Mouse (Mus musculus): ENCODE measurements around the gene Clip1. TPM values are rescaled to one million over a fixed set of nuclear protein-coding genes. Genes with fewer than 3 reads are reported as not detected.

The Clip1 gene
- polyA plus RNA-seq, 1 experiment from 2014 or later = 46.6 TPM

DNA sequence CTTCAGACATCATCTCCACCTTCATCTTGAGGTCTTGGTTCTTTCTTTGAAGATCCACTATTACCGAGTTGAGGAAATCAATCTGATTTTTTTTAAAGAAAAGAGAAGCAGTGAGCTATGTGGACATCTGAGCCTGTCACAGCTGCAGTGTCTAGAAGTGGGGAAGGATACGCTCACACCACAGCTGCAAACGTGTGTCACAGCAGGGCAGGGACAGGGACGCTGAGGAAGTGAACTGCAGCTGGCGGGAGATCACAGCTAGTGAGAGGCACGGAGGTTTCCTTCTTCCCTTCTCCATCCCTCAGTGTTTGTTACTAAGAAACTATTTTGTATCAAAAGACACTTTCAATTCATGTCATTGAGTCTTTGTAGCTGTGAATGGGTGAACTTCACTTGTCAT is 104.4 kb downstream of the Clip1 start:
- WGBS = 84% methylated on average over 6 of the region's 6 CpGs
- Histone ChIP-seq H3K27me3 (no peaks in the 10 kb centered on the region), H3K4me2 (no peak overlapping the region), H3K4me3 (no peak overlapping the region), H3K9ac (no peak overlapping the region), H3K27ac (no peak overlapping the region), H3K9me3 (no peaks in the 10 kb centered on the region), H3K36me3 (peaks cover 50% of the 10 kb centered on the region), H3K4me1 (no peaks in the 10 kb centered on the region)
- ATAC-seq (ENCODE audit: insufficient number of reproducible peaks, low FRiP score, low TSS enrichment, low read depth) = no peak

DNA sequence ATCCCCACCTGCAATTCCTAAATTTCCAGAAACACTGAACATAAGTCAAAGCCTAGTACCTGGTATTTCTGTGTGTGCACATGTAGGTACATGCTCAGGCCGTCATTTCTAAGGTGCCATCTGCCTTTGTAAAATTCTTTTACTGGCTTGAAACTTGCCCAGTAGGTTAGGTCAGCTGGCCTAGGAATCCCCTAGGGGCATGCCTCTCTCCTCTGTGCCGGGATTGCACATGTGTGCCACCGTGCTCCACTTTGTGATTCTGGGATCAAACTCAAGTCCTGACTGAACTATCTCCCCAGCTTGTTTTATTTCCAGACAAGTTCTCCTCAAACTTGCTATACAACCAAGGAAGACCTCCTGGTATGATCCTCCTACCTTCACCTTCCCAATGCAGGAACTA is 107.7 kb downstream of the Clip1 start:
- H3K9me3 ChIP-seq = no peaks in the 10 kb centered on the region
- ATAC-seq (ENCODE audit: insufficient number of reproducible peaks, low FRiP score, low TSS enrichment, low read depth) = no peak
- WGBS = 64% methylated on average over 3 of the region's 3 CpGs
- no peak overlapping the region for H3K9ac ChIP-seq
- H3K4me3 ChIP-seq = no peak overlapping the region
- peaks cover 9% of the 10 kb centered on the region for H3K4me1 ChIP-seq
- H3K36me3 ChIP-seq = peaks cover 32% of the 10 kb centered on the region
- no peak overlapping the region for H3K27ac ChIP-seq
- H3K27me3 ChIP-seq = no peaks in the 10 kb centered on the region
- H3K4me2 ChIP-seq = no peak overlapping the region

DNA sequence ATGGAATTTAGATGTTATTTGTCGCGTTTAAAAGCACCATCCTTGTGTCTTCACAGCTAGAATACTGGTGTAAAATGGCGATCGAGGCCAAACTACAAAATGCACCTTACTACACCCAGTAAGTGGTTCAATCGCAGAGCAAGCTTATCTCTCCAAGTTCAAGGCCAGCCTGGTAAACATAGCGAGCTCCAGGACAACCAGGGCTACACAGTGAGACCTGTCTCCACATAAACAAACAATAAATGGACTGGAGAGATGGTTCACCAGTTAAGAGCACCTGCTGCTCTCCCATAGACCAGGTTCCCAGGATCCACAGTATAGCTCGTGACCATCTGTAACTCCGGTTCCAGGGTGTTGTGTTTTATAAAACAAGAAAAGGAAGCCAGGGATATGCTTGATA is 111.1 kb downstream of the Clip1 start:
- Histone ChIP-seq H3K4me3 (peak overlapping the region; percentile 97), H3K9ac (no peak overlapping the region), H3K4me1 (peaks cover 13% of the 10 kb centered on the region), H3K27ac (no peak overlapping the region), H3K4me2 (peak overlapping the region; percentile 89), H3K27me3 (no peaks in the 10 kb centered on the region), H3K9me3 (no peaks in the 10 kb centered on the region), H3K36me3 (peaks cover 23% of the 10 kb centered on the region)
- WGBS = 64% methylated on average over 8 of the region's 8 CpGs
- no peak for ATAC-seq (ENCODE audit: insufficient number of reproducible peaks, low FRiP score, low TSS enrichment, low read depth)

GRCm38 (mm10) chr5:123572357-123573186 is 111.8 kb downstream of the Clip1 start, which contains the start of gene Vps33a:
Gene Vps33a, minus strand, starts transcription at chr5:123573038.
- Histone ChIP-seq H3K4me3 (peak within 1 kb of the TSS; percentile 97), H3K4me1 (peaks cover 13% of the 10 kb centered on the region), H3K27ac (peak within 1 kb of the TSS; percentile 66), H3K36me3 (peaks cover 30% of the 10 kb centered on the region), H3K4me2 (peak within 1 kb of the TSS; percentile 89), H3K9ac (peak within 1 kb of the TSS; percentile 79), H3K9me3 (no peaks in the 10 kb centered on the region), H3K27me3 (no peaks in the 10 kb centered on the region)
- ATAC-seq (ENCODE audit: insufficient number of reproducible peaks, low FRiP score, low TSS enrichment, low read depth) = peak; percentile 85
- WGBS = under 1% methylated on average over 54 of the region's 54 CpGs

GRCm38 (mm10) chr5:123561128-123561527 is 123.3 kb downstream of the Clip1 start:
- Histone ChIP-seq H3K27ac (no peak overlapping the region), H3K9ac (no peak overlapping the region), H3K36me3 (peaks cover 81% of the 10 kb centered on the region), H3K27me3 (no peaks in the 10 kb centered on the region), H3K4me2 (no peak overlapping the region), H3K9me3 (no peaks in the 10 kb centered on the region), H3K4me3 (no peak overlapping the region), H3K4me1 (no peaks in the 10 kb centered on the region)
- no peak for ATAC-seq (ENCODE audit: insufficient number of reproducible peaks, low FRiP score, low TSS enrichment, low read depth)
- 93% methylated on average over 11 of the region's 11 CpGs for WGBS

DNA sequence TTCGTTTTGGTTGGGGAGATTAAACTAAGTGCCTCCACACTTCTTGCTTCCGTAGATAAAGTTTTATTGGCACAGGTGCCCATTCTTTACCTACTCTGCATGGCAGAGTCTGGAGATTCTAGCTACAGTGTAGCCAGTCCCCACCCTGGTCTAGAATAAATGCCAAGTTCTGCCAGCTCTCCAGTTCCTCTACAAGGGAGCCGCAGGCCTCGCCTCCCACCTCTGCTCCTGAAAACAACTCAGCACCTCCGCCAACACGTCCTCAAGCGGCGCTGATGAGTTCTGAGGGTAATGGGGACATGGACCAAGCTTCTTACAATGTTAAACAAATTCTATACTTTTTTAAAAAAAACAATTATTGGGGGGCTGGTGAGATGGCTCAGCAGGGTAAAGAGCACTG is 124.8 kb downstream of the Clip1 start:
- Histone ChIP-seq H3K27me3 (no peaks in the 10 kb centered on the region), H3K27ac (no peak overlapping the region), H3K9me3 (no peaks in the 10 kb centered on the region), H3K9ac (no peak overlapping the region), H3K4me1 (no peaks in the 10 kb centered on the region), H3K4me3 (no peak overlapping the region), H3K4me2 (no peak overlapping the region), H3K36me3 (peaks cover 78% of the 10 kb centered on the region)
- 89% methylated on average over 8 of the region's 8 CpGs for WGBS
- ATAC-seq (ENCODE audit: insufficient number of reproducible peaks, low FRiP score, low TSS enrichment, low read depth) = no peak

GRCm38 (mm10) chr5:123556451-123556850 is 128.0 kb downstream of the Clip1 start:
- Histone ChIP-seq H3K36me3 (peaks cover 52% of the 10 kb centered on the region), H3K27ac (no peak overlapping the region), H3K4me2 (no peak overlapping the region), H3K27me3 (no peaks in the 10 kb centered on the region), H3K4me1 (no peaks in the 10 kb centered on the region), H3K4me3 (no peak overlapping the region), H3K9me3 (no peaks in the 10 kb centered on the region), H3K9ac (no peak overlapping the region)
- ATAC-seq (ENCODE audit: insufficient number of reproducible peaks, low FRiP score, low TSS enrichment, low read depth) = no peak
- WGBS = 65% methylated on average over 2 of the region's 2 CpGs

DNA sequence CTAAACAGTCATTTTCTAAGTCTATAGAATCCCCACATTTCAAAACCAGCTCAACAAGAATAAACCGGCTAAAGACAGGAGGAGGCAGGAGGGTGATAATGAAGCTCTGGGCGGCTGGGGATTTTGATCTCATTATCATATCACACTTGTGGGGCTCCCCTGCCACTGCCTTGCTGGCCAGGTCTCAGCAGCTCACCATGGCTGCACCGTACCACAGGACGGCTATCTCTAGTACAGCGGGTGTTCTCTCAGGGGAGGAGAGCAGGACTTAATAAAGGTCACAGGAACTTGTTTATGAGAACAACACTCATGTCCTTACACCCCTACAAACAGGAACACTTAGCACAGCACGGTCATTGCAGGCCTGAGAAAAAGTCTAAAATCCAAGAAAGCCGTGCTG is 128.7 kb downstream of the Clip1 start:
- Histone ChIP-seq H3K4me2 (no peak overlapping the region), H3K4me3 (no peak overlapping the region), H3K9me3 (no peaks in the 10 kb centered on the region), H3K27me3 (no peaks in the 10 kb centered on the region), H3K36me3 (peaks cover 44% of the 10 kb centered on the region), H3K4me1 (no peaks in the 10 kb centered on the region), H3K9ac (no peak overlapping the region), H3K27ac (no peak overlapping the region)
- no peak for ATAC-seq (ENCODE audit: insufficient number of reproducible peaks, low FRiP score, low TSS enrichment, low read depth)
- WGBS = 88% methylated on average over 7 of the region's 7 CpGs

DNA sequence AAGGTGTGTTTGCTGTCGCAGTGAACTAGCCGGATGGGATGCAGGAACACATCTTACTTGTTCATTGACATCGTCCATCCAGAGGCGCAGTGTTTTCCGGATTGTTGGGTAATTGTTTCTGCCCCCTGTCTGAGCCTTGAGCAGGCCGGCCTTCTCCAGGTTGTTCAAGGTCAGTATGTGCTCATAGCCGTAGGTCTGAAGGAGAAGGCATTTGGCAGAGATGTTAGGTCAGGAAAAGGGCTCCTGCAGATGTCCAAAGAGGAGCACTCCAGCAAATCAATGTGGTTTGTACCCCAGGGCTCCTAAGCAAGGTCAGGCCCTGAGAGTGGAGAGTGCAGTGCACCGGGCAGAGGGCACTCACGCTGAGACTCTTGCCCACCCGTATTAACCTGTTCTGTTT is 150.6 kb downstream of the Clip1 start:
- no peak overlapping the region for H3K4me3 ChIP-seq
- no peaks in the 10 kb centered on the region for H3K4me1 ChIP-seq
- H3K27ac ChIP-seq = no peak overlapping the region
- H3K9ac ChIP-seq = no peak overlapping the region
- 91% methylated on average over 10 of the region's 10 CpGs for WGBS
- no peak for ATAC-seq (ENCODE audit: insufficient number of reproducible peaks, low FRiP score, low TSS enrichment, low read depth)
- no peak overlapping the region for H3K4me2 ChIP-seq
- peaks cover 81% of the 10 kb centered on the region for H3K36me3 ChIP-seq
- H3K27me3 ChIP-seq = no peaks in the 10 kb centered on the region
- no peaks in the 10 kb centered on the region for H3K9me3 ChIP-seq

DNA sequence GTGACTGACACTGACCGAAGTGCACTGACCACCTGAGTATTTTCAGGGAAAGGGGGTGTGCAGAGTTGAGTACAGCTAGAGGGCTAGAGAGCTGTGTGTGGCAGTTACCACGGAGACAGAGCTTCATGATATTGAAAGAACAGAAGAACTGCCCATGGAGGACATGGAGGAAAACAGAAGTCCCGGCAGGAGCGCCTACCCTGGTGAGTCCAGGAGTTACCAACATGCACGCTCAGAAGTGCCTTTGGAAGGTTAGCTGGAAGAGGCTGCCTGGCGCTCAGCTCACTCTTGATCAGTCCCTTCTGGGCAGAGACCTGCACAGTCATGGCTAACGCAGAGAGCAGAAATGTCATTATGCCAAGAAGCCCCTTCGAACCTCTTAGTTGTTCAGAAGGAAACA is 154.4 kb downstream of the Clip1 start:
- H3K4me2 ChIP-seq = no peak overlapping the region
- WGBS = 90% methylated on average over 8 of the region's 8 CpGs
- H3K9ac ChIP-seq = no peak overlapping the region
- H3K27me3 ChIP-seq = no peaks in the 10 kb centered on the region
- no peaks in the 10 kb centered on the region for H3K9me3 ChIP-seq
- H3K27ac ChIP-seq = no peak overlapping the region
- no peak overlapping the region for H3K4me3 ChIP-seq
- no peak for ATAC-seq (ENCODE audit: insufficient number of reproducible peaks, low FRiP score, low TSS enrichment, low read depth)
- no peaks in the 10 kb centered on the region for H3K4me1 ChIP-seq
- H3K36me3 ChIP-seq = peaks cover 73% of the 10 kb centered on the region

GRCm38 (mm10) chr5:123528641-123529040 is 155.8 kb downstream of the Clip1 start:
- Histone ChIP-seq H3K36me3 (peaks cover 60% of the 10 kb centered on the region), H3K4me2 (no peak overlapping the region), H3K4me1 (peaks cover 5% of the 10 kb centered on the region), H3K4me3 (no peak overlapping the region), H3K27ac (no peak overlapping the region), H3K27me3 (no peaks in the 10 kb centered on the region), H3K9me3 (no peaks in the 10 kb centered on the region), H3K9ac (no peak overlapping the region)
- 76% methylated on average over 7 of the region's 7 CpGs for WGBS
- no peak for ATAC-seq (ENCODE audit: insufficient number of reproducible peaks, low FRiP score, low TSS enrichment, low read depth)
